Mouse (Mus musculus) heart, embryonic 15.5 days (tissue): Measurements from ENCODE around the gene Zdhhc4. TPM values are rescaled to one million over a fixed set of nuclear protein-coding genes. Genes with fewer than 3 reads are reported as not detected.
A peak's percentile ranks its signal among the peaks of the same experiment; 100 is the strongest.

Experiments used
- ATAC-seq: fragments of 200-750 bp; cut with Nextera tagmentation; replicated peaks from 2 replicates; pipeline ENCODE4 v1.8.0; 2017; ENCODE audit warnings: low read depth, moderate TSS enrichment; ENCODE audit not compliant: insufficient number of reproducible peaks, insufficient read depth, low FRiP score
- H3K27ac ChIP-seq: fragments of 300-500 bp; sonication (generic); 2 replicates; pipeline ENCODE4 v1.5.1; 2015; ENCODE audit warnings: mild to moderate bottlenecking, inconsistent platforms
- H3K27me3 ChIP-seq: fragments of 300-500 bp; sonication (generic); 2 replicates; pipeline ENCODE4 v1.6.1; 2015; ENCODE audit warnings: inconsistent platforms
- H3K36me3 ChIP-seq: fragments of 300-500 bp; sonication (generic); 2 replicates; pipeline ENCODE4 v1.6.1; 2015; ENCODE audit warnings: mild to moderate bottlenecking, inconsistent platforms
- H3K4me1 ChIP-seq: fragments of 300-500 bp; sonication (generic); replicated peaks from 2 replicates; pipeline ENCODE4 v1.6.1; 2015; ENCODE audit warnings: inconsistent platforms
- H3K4me2 ChIP-seq: fragments of 300-500 bp; sonication (generic); 2 replicates; pipeline ENCODE4 v1.6.1; 2015; ENCODE audit warnings: inconsistent platforms, mild to moderate bottlenecking, moderate library complexity
- H3K4me3 ChIP-seq: fragments of 300-500 bp; sonication (generic); 2 replicates; pipeline ENCODE4 v1.5.1; 2015; ENCODE audit warnings: mild to moderate bottlenecking, inconsistent platforms
- H3K9ac ChIP-seq: fragments of 300-500 bp; sonication (generic); 2 replicates; pipeline ENCODE4 v1.6.1; 2015; ENCODE audit warnings: mild to moderate bottlenecking, inconsistent platforms
- H3K9me3 ChIP-seq: fragments of 300-500 bp; sonication (generic); replicated peaks from 2 replicates; pipeline ENCODE4 v1.6.1; 2016; ENCODE audit warnings: inconsistent platforms
- WGBS: fragments of 180-500 bp; shearing (Covaris S2); methylation state at CpG from one replicate; pipeline ENCODE4 v1.1.7; 2015; ENCODE audit warnings: mixed read lengths; 5-methylcytosine and 5-hydroxymethylcytosine counted together
- polyA plus RNA-seq: library from polyadenylated mRNA; unstranded; fragments of >200 nt; fragmentation: Nextera tagmentation; extraction: Ambion mirVana; gene quantifications from 2 replicates; pipeline ENCODE4 v1.2.1, GENCODE M21; 2015

Gene Zdhhc4
- polyA plus RNA-seq, 1 experiment from 2014 or later: 49.8 TPM

DNA sequence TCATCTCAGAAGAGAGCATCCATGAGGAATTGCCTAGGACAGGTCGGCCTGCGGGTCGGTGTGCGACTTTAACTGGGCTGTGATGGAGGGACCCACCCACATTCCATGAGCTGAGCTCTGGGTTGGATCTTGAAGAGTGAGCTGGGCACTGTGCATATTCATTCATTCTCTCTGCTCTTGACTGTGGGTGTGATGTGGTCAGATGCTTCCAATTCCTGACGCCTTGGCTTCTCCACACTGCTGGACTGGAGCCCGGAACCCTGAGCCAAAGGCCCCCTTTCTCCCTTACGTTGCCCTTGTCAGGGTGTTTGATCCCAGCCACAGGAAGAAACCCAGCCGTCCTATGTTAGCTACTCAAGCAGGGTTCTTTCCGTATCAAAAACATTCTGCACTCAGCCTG, 31.1 kb downstream of the Zdhhc4 start:
- no peak overlapping the region for H3K4me2 ChIP-seq
- H3K4me3 ChIP-seq: no peak overlapping the region
- ATAC-seq: no peak
- no peak overlapping the region for H3K27ac ChIP-seq
- H3K36me3 ChIP-seq: peaks cover 33% of the 10 kb centered on the region
- peaks cover 17% of the 10 kb centered on the region for H3K27me3 ChIP-seq
- peaks cover 25% of the 10 kb centered on the region for H3K4me1 ChIP-seq
- no peaks in the 10 kb centered on the region for H3K9me3 ChIP-seq
- H3K9ac ChIP-seq: no peak overlapping the region
- WGBS: 66% methylated on average over 9 of the region's 9 CpGs

DNA sequence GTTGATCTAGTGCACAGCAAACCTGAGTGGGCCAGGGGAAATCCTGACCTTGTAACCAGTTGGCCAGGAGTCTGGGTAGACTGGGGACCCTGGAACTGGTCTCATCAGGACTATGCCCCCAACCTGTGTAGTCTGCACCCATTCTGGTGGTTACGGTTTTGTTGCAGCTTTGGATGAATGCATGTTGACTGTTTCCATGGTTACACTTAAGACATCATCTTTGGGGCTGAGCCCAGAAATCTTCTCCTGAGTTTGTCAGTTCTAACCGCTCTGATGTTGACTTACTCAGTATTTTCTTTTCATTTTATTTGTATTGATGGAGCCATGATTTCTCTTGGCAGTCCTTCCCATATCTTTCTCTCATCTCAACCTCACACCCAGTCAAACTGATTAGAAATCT, 33.7 kb downstream of the Zdhhc4 start:
- no peak for ATAC-seq
- WGBS: 80% methylated on average over 2 of the region's 2 CpGs
- peaks cover 10% of the 10 kb centered on the region; the same call in 1 of the 2 replicates for H3K36me3 ChIP-seq
- no peak overlapping the region for H3K27ac ChIP-seq
- peaks cover 44% of the 10 kb centered on the region for H3K27me3 ChIP-seq
- H3K9me3 ChIP-seq: no peaks in the 10 kb centered on the region
- H3K4me2 ChIP-seq: no peak overlapping the region
- peaks cover 25% of the 10 kb centered on the region for H3K4me1 ChIP-seq
- H3K4me3 ChIP-seq: no peak overlapping the region
- H3K9ac ChIP-seq: no peak overlapping the region

- Histone ChIP-seq H3K36me3 (peaks cover 7% of the 10 kb centered on the region; the same call in 1 of the 2 replicates), H3K4me3 (no peak overlapping the region), H3K4me1 (peaks cover 25% of the 10 kb centered on the region), H3K9ac (no peak overlapping the region), H3K4me2 (no peak overlapping the region), H3K9me3 (no peaks in the 10 kb centered on the region), H3K27me3 (peaks cover 48% of the 10 kb centered on the region), H3K27ac (no peak overlapping the region)
- no peak for ATAC-seq
- 86% methylated on average over 3 of the region's 3 CpGs for WGBS
Observed at GRCm38 (mm10) chr5:143294862-143295261, 34.2 kb downstream of the Zdhhc4 start.

DNA sequence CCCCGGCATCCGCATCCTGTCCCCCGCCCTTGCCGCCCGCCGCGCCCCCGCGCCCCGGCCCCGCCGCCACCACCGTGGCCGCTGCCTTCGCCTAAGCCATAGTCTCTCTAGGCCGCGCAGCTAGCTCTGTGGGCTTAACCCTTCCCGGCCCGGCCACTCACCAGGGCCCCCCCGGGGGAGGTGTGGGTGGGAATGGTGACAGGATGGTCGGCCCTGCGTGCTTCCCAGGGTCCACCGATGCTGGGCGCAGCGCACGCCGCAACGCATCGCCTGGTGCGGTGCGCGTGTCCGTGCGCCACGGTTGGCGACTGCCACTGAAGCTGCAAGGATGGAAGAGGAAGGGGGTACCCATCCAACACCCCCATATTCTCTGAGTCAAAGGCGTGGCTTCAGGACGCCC, 35.7 kb downstream of the Zdhhc4 start, which contains the start of gene Zfp853:
Gene Zfp853, minus strand, starts transcription at position 220 of the 400 bp plus-strand sequence.
- H3K4me3 ChIP-seq: peak within 1 kb of the TSS; percentile 54
- no peak within 1 kb of the TSS for H3K27ac ChIP-seq
- WGBS: 5% methylated on average over 23 of the region's 38 CpGs
- peak within 1 kb of the TSS; percentile 40 for H3K9ac ChIP-seq
- no peaks in the 10 kb centered on the region for H3K36me3 ChIP-seq
- no peak; the same call in 1 of the 2 replicates for ATAC-seq
- peaks cover 62% of the 10 kb centered on the region for H3K27me3 ChIP-seq
- peaks cover 27% of the 10 kb centered on the region for H3K4me1 ChIP-seq
- peak within 1 kb of the TSS; percentile 92 for H3K4me2 ChIP-seq
- H3K9me3 ChIP-seq: no peaks in the 10 kb centered on the region

DNA sequence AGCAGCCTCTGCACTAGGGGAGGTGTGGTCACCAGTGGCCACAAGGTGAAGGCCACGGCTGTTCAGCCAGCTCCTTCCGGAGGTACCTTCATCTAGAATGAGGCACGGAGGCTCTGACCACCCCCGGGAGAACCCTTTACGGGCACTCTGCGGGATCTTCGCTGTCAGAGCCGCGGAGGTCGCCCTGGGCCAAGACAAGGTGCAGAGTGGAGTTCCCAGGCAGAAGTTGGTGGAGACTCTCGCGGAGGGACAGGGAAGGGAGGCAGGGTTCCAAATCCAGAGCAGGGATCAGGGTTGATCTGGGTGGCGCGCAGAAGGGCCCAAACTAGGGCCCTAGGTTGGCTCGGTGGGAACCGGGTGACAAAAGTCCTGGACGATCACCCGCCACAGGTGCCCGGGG, 36.2 kb downstream of the Zdhhc4 start:
- Histone ChIP-seq H3K9ac (peak overlapping the region; percentile 40), H3K27me3 (peaks cover 68% of the 10 kb centered on the region), H3K36me3 (no peaks in the 10 kb centered on the region), H3K4me2 (peak overlapping the region; percentile 92), H3K4me3 (peak overlapping the region; percentile 54), H3K9me3 (no peaks in the 10 kb centered on the region), H3K27ac (no peak overlapping the region), H3K4me1 (peaks cover 28% of the 10 kb centered on the region)
- ATAC-seq: no peak
- WGBS: 2% methylated on average over 19 of the region's 19 CpGs

DNA sequence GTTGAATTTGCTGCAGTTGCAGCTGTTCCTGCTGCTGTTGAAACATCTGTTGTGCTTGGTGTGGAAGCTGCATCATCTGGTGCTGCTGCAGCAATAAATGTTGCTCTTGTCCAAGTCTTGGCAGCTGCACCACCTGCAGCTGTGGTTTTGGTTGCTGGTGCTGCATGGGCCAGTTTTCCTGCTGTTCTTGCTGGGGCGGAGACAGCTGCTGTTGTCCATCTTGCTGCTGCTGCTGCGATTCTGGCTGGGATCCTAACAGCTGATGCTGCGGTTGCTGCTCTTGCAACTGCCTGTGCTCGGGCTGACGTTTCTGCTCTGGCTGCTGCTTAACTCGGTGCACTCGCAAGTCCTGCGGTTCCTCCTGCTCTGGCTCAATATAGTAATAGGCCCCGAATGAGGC, 39.8 kb downstream of the Zdhhc4 start:
- H3K27me3 ChIP-seq: peaks cover 99% of the 10 kb centered on the region
- no peak for ATAC-seq
- WGBS: 64% methylated on average over 9 of the region's 9 CpGs
- H3K4me3 ChIP-seq: no peak overlapping the region
- H3K27ac ChIP-seq: no peak overlapping the region
- no peaks in the 10 kb centered on the region for H3K36me3 ChIP-seq
- no peak overlapping the region for H3K4me2 ChIP-seq
- no peak overlapping the region for H3K9ac ChIP-seq
- peaks cover 26% of the 10 kb centered on the region for H3K4me1 ChIP-seq
- no peaks in the 10 kb centered on the region for H3K9me3 ChIP-seq

GRCm38 (mm10) chr5:143288378-143288911, 40.6 kb downstream of the Zdhhc4 start:
- WGBS: 13% methylated on average over 9 of the region's 9 CpGs
- Histone ChIP-seq H3K9ac (no peak overlapping the region), H3K4me1 (peaks cover 20% of the 10 kb centered on the region), H3K36me3 (no peaks in the 10 kb centered on the region), H3K27ac (no peak overlapping the region), H3K9me3 (no peaks in the 10 kb centered on the region), H3K27me3 (peaks cover 96% of the 10 kb centered on the region), H3K4me3 (peak overlapping the region; percentile 42), H3K4me2 (peak overlapping the region; percentile 69)
- no peak for ATAC-seq

- peak overlapping the region; percentile 69 for H3K4me2 ChIP-seq
- WGBS: 3% methylated on average over 48 of the region's 48 CpGs
- peak overlapping the region; percentile 36 for H3K9ac ChIP-seq
- H3K4me1 ChIP-seq: peaks cover 14% of the 10 kb centered on the region
- H3K36me3 ChIP-seq: no peaks in the 10 kb centered on the region
- peak overlapping the region; percentile 42 for H3K4me3 ChIP-seq
- 0 out of 2 replicates have a peak, but pooled peaks have one; percentile 38 for ATAC-seq
- peaks cover 95% of the 10 kb centered on the region for H3K27me3 ChIP-seq
- no peak overlapping the region for H3K27ac ChIP-seq
- no peaks in the 10 kb centered on the region for H3K9me3 ChIP-seq
Observed at GRCm38 (mm10) chr5:143287774-143288328, 41.2 kb downstream of the Zdhhc4 start.

DNA sequence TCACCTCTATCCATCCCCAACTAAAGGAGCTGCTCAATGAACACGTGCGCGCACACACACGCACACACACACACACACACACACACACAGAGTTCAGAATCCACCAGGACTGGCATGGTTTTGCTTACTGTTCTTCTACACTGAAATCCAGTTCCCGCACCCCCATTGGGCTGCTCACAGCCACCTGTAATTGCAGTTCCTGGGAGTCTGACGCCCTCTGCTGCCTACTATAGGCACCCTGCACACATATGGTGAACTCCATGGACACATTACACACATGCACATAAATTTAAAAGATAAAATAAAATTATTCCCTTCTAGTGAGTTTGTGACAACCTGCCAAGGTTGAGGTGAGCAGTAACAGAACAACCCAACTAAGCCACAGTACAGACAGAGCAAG, 44.3 kb downstream of the Zdhhc4 start:
- peaks cover 11% of the 10 kb centered on the region for H3K4me1 ChIP-seq
- H3K4me3 ChIP-seq: no peak overlapping the region
- H3K36me3 ChIP-seq: no peaks in the 10 kb centered on the region
- H3K9ac ChIP-seq: no peak overlapping the region
- no peaks in the 10 kb centered on the region for H3K9me3 ChIP-seq
- no peak for ATAC-seq
- H3K27ac ChIP-seq: no peak overlapping the region
- peaks cover 79% of the 10 kb centered on the region for H3K27me3 ChIP-seq
- H3K4me2 ChIP-seq: no peak overlapping the region
- 44% methylated on average over 6 of the region's 6 CpGs for WGBS

DNA sequence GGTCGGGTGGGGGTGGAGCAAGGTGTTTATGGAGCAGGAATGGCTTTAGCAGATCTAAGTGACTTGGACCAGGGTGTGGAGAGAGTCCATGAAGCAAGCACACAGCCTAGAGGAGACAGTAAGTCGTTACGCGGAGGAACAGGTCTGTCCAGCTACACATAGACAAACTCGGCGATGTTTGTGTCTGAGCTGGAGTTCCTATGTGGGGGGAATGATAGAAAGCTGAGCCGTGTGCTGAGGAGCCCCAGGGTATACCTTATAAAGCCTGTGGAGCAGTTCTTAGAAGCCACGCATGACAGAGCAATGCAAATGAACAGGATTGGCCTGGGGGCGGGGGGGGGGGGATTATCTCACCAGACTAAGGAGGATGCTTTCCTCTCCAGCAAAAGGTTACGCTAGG, 49.8 kb downstream of the Zdhhc4 start:
- Histone ChIP-seq H3K27me3 (peaks cover 67% of the 10 kb centered on the region), H3K9me3 (no peaks in the 10 kb centered on the region), H3K9ac (no peak overlapping the region), H3K4me2 (no peak overlapping the region), H3K36me3 (no peaks in the 10 kb centered on the region), H3K4me1 (no peaks in the 10 kb centered on the region), H3K27ac (no peak overlapping the region), H3K4me3 (no peak overlapping the region)
- WGBS: 49% methylated on average over 10 of the region's 10 CpGs
- no peak for ATAC-seq

- 45% methylated on average over 5 of the region's 5 CpGs for WGBS
- Histone ChIP-seq H3K27me3 (peaks cover 52% of the 10 kb centered on the region), H3K27ac (no peak overlapping the region), H3K4me3 (no peak overlapping the region), H3K9ac (no peak overlapping the region), H3K9me3 (no peaks in the 10 kb centered on the region), H3K36me3 (no peaks in the 10 kb centered on the region), H3K4me2 (no peak overlapping the region), H3K4me1 (peaks cover 4% of the 10 kb centered on the region; the same call in 1 of the 2 replicates)
- ATAC-seq: no peak
Observed at GRCm38 (mm10) chr5:143275761-143276160, 53.3 kb downstream of the Zdhhc4 start.
